Mouse (Mus musculus): ENCODE measurements at regions not wholly inside any gene's neighbourhood (a gene's known extent, or its start where the extent isn't known, plus 50 kb on each side); places are given as distances from the start of the nearest gene placed in this dataset.
"Not testable (repeated sequence)": the region's sequence is repeated elsewhere in the genome, so short reads cannot be mapped to it uniquely, and the experiment has no call there.

DNA sequence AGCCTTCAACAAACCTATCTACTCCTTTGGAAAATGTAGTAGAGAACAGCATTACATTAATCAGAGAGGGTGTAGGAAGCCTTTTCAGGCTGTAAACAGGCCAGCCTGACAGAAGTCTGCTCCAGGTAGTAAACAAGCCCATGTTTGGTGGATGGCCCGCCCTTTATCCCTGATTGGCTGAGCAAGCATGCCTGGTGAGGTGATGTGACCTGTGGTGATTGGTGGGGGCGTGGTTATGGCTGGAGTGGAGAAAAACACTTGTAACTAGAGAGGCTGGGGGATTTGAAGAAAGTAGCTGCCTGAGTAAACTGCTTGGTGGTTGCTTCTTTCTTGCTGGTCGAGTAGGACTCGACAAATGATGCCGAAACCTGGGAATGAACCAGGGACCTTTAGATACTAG is 621.3 kb upstream of the Dsel start:
- DNase-seq (ENCODE audit: low spot score in 2 of 2) = not testable (repeated sequence)

- DNase-seq (ENCODE audit: low spot score in 2 of 2) = peak in 1 of 2 experiments; percentile 28
Measured at GRCm38 (mm10) chr1:112456047-112456446, 591.3 kb upstream of the Dsel start.

- no peak for DNase-seq (ENCODE audit: low spot score in 2 of 2)
Measured at GRCm38 (mm10) chr1:112452390-112452789, 587.7 kb upstream of the Dsel start.

DNA sequence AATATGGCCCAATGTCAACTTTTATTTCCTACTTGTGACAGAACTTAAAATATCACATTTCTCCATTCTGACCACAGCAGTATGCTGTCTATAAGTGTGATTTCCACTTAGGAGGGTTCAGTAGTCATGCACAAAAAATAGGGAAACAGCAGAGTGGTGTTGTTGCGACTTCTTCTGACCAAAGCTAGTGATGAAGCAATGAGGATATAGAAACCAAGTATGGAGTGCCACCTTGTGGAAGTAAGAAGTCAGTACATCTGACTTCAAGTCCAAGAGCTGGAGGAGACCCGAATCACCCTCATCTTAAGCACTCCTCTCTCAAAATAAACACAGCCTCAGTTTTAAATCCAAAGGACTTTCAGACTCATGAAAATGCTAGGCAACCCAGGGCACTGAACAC is 586.9 kb upstream of the Dsel start:
- DNase-seq (ENCODE audit: low spot score in 2 of 2) = no peak

DNA sequence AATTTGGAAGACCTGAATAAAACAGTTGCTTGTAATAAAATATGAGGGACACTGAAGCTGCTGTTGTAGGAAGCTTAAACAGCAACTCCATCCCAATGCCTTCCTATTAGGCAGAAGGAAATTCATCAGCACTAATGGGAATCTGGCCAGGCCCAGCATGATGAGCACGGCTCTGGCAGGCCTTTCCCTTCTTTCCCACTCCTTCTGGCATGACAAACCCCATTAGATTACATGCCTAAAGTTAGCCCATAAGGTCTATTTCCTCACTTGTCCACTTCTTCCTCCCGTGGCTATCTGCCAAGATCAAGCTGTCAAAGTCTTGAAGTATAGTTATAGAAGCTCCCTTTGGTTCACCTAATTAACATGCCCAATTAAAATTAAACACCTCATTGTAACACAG is 574.4 kb upstream of the Dsel start:
- no peak for DNase-seq (ENCODE audit: low spot score in 2 of 2)

- peak; percentile 8 to 42 for DNase-seq (ENCODE audit: low spot score in 2 of 2)
Measured at GRCm38 (mm10) chr1:112416350-112417083, 551.8 kb upstream of the Dsel start.

DNA sequence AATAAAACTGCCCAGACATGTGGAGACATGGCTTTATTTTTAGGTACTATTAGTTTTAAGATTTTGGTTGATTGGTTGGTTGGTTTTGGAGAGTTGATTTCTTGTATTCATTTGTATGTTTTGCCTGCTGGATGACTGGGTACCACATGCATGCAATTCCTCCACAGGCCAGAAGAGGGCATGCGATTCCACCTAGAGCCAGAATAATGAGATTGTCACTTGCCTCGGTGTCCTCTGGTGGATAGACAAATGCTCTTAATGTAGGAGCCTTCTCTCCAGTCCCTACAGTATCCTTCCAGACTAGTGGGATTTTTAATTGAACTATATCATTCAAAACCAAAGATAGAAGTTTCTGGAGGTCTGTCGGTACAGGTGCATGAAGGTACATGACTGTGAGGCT is 524.1 kb upstream of the Dsel start:
- DNase-seq (ENCODE audit: low spot score in 2 of 2) = peak; percentile 7 to 65

- no peak for DNase-seq (ENCODE audit: low spot score in 2 of 2)
Measured at GRCm38 (mm10) chr1:112384015-112384414, 519.3 kb upstream of the Dsel start.

DNA sequence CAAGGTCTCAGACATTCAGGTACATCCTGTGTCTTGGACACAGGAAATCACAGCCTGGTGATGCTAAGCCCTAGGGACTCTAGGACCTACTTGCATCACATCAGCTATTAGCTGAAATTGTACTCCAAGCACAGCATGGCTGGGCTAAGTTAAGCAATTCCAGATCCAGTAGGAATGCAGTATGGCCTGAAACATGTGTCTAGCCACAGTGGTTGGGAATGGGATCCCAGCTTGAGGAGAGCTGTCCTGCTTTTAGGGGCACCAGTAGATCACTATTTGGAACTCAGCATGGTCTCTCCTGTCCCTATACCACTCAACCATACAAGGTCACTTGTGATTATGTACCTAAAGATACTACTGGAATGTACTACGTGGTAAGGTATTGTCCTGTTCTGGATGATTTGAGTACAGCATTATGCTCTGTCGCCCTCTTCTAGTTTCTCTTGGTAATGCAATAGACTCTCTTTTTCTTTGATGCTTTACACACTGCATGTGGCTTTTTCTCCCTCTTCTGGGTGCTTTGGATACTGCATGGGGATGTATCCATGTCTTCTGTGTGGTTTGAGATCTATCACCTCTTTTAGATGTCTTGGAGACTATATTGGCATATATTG is 515.0 kb upstream of the Dsel start:
- DNase-seq (ENCODE audit: low spot score in 2 of 2) = peak in 1 of 2 experiments; percentile 29

DNA sequence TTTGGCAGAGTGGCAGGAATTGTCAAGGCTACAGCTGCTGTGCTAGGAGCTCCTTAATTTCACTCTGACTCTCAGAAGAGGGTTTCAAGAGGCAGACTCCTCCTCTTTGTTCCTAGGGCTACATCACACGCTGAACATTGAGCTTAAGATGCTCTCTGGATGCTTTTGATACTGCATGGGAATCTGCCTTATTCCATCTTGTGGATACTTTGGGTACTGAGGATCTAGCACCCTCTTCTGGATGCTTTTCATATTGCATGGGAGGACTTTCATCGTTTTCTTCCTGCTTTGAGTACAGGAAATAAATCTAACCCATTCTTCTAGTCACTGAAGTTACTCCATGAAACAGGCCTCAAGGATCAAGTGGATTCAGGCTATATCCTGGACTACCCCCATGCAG is 513.9 kb upstream of the Dsel start:
- peak in 1 of 2 experiments; percentile 18 for DNase-seq (ENCODE audit: low spot score in 2 of 2)

GRCm38 (mm10) chr1:112355816-112356215 is 491.1 kb upstream of the Dsel start:
- DNase-seq (ENCODE audit: low spot score in 2 of 2) = no peak

Measured in frontal cortex, postnatal 14 days (tissue).